Mouse (Mus musculus): ENCODE results near the gene Plk5. TPM values are rescaled to one million over a fixed set of nuclear protein-coding genes. Genes with fewer than 3 reads are reported as not detected.

Gene Plk5
- polyA plus RNA-seq, 1 experiment from 2014 or later: 0.16 TPM

GRCm38 (mm10) chr10:80371983-80372382 lies 15.7 kb downstream of the Plk5 start:
- peaks cover 33% of the 10 kb centered on the region for H3K27me3 ChIP-seq (ENCODE audit: insufficient read depth, poor library complexity, severe bottlenecking)
- H3K27ac ChIP-seq: no peak overlapping the region
- 56% methylated on average over 9 of the region's 9 CpGs for WGBS
- H3K9me3 ChIP-seq: 0 out of 2 replicates have a peak, but pooled peaks cover 4% of the 10 kb centered on the region
- DNase-seq (ENCODE audit: low spot score): no peak
- H3K4me1 ChIP-seq: peaks cover 10% of the 10 kb centered on the region
- H3K4me3 ChIP-seq: peak overlapping the region; percentile 44
- no peaks in the 10 kb centered on the region for H3K36me3 ChIP-seq

- no peak for DNase-seq (ENCODE audit: low spot score)
Measured at GRCm38 (mm10) chr10:80372706-80373105, 16.4 kb downstream of the Plk5 start.

GRCm38 (mm10) chr10:80374063-80374462 lies 17.8 kb downstream of the Plk5 start:
- H3K4me3 ChIP-seq: no peak overlapping the region
- no peak for DNase-seq (ENCODE audit: low spot score)
- H3K27me3 ChIP-seq (ENCODE audit: insufficient read depth, poor library complexity, severe bottlenecking): peaks cover 16% of the 10 kb centered on the region
- no peak overlapping the region for H3K27ac ChIP-seq
- H3K9me3 ChIP-seq: no peaks in the 10 kb centered on the region
- H3K36me3 ChIP-seq: no peaks in the 10 kb centered on the region
- 16% methylated on average over 6 of the region's 6 CpGs for WGBS
- H3K4me1 ChIP-seq: peaks cover 14% of the 10 kb centered on the region

More at GRCm38 (mm10) chr10:80372706-80373105, 16.4 kb downstream of the Plk5 start:
- Histone ChIP-seq H3K27ac (no peak overlapping the region), H3K4me3 (no peak overlapping the region), H3K4me1 (peaks cover 10% of the 10 kb centered on the region), H3K36me3 (no peaks in the 10 kb centered on the region), H3K27me3 (ENCODE audit: insufficient read depth, poor library complexity, severe bottlenecking) (peaks cover 27% of the 10 kb centered on the region), H3K9me3 (0 out of 2 replicates have a peak, but pooled peaks cover 4% of the 10 kb centered on the region)
- WGBS: 77% methylated on average over 6 of the region's 6 CpGs

- Histone ChIP-seq H3K9me3 (no peaks in the 10 kb centered on the region), H3K36me3 (peaks cover 17% of the 10 kb centered on the region), H3K4me3 (no peak overlapping the region), H3K27me3 (ENCODE audit: insufficient read depth, poor library complexity, severe bottlenecking) (peaks cover 16% of the 10 kb centered on the region), H3K27ac (no peak overlapping the region), H3K4me1 (peaks cover 14% of the 10 kb centered on the region)
- DNase-seq (ENCODE audit: low spot score): peak; percentile 91
- 2% methylated on average over 7 of the region's 7 CpGs for WGBS
Measured at GRCm38 (mm10) chr10:80376160-80376559, 19.9 kb downstream of the Plk5 start.

- Histone ChIP-seq H3K4me3 (no peak overlapping the region), H3K36me3 (peaks cover 32% of the 10 kb centered on the region), H3K27ac (no peak overlapping the region), H3K9me3 (no peaks in the 10 kb centered on the region), H3K27me3 (ENCODE audit: insufficient read depth, poor library complexity, severe bottlenecking) (peaks cover 8% of the 10 kb centered on the region), H3K4me1 (peaks cover 4% of the 10 kb centered on the region; the same call in 1 of the 2 replicates)
- no peak for DNase-seq (ENCODE audit: low spot score)
- WGBS: 43% methylated on average over 10 of the region's 10 CpGs
Measured at GRCm38 (mm10) chr10:80377716-80378115, 21.5 kb downstream of the Plk5 start.

GRCm38 (mm10) chr10:80382641-80383365 lies 26.5 kb downstream of the Plk5 start:
- no peak overlapping the region for H3K4me3 ChIP-seq
- no peak for DNase-seq (ENCODE audit: low spot score)
- no peaks in the 10 kb centered on the region for H3K27me3 ChIP-seq (ENCODE audit: insufficient read depth, poor library complexity, severe bottlenecking)
- peaks cover 42% of the 10 kb centered on the region for H3K4me1 ChIP-seq
- no peak overlapping the region for H3K27ac ChIP-seq
- no peaks in the 10 kb centered on the region for H3K9me3 ChIP-seq
- peaks cover 53% of the 10 kb centered on the region for H3K36me3 ChIP-seq
- WGBS: 89% methylated on average over 7 of the region's 7 CpGs

- Histone ChIP-seq H3K27me3 (ENCODE audit: insufficient read depth, poor library complexity, severe bottlenecking) (no peaks in the 10 kb centered on the region), H3K27ac (no peak overlapping the region), H3K4me1 (peaks cover 48% of the 10 kb centered on the region), H3K4me3 (no peak overlapping the region), H3K36me3 (peaks cover 53% of the 10 kb centered on the region), H3K9me3 (no peaks in the 10 kb centered on the region)
- WGBS: 73% methylated on average over 4 of the region's 4 CpGs
- no peak for DNase-seq (ENCODE audit: low spot score)
Measured at GRCm38 (mm10) chr10:80383431-80383830, 27.2 kb downstream of the Plk5 start.

GRCm38 (mm10) chr10:80384115-80384639 lies 27.9 kb downstream of the Plk5 start:
- peaks cover 50% of the 10 kb centered on the region for H3K4me1 ChIP-seq
- no peaks in the 10 kb centered on the region for H3K9me3 ChIP-seq
- H3K36me3 ChIP-seq: peaks cover 53% of the 10 kb centered on the region
- H3K4me3 ChIP-seq: peak overlapping the region; percentile 23; the same call in 1 of the 2 replicates
- 81% methylated on average over 4 of the region's 4 CpGs for WGBS
- no peaks in the 10 kb centered on the region for H3K27me3 ChIP-seq (ENCODE audit: insufficient read depth, poor library complexity, severe bottlenecking)
- DNase-seq (ENCODE audit: low spot score): no peak
- no peak overlapping the region for H3K27ac ChIP-seq

GRCm38 (mm10) chr10:80384709-80385108 lies 28.4 kb downstream of the Plk5 start:
- WGBS: 64% methylated on average over 7 of the region's 7 CpGs
- Histone ChIP-seq H3K4me1 (peaks cover 50% of the 10 kb centered on the region), H3K27me3 (ENCODE audit: insufficient read depth, poor library complexity, severe bottlenecking) (no peaks in the 10 kb centered on the region), H3K4me3 (peak overlapping the region; percentile 87), H3K9me3 (no peaks in the 10 kb centered on the region), H3K36me3 (peaks cover 49% of the 10 kb centered on the region), H3K27ac (peak overlapping the region; percentile 94; the same call in 1 of the 2 replicates)
- DNase-seq (ENCODE audit: low spot score): no peak

GRCm38 (mm10) chr10:80385310-80385709 lies 29.1 kb downstream of the Plk5 start:
- Histone ChIP-seq H3K9me3 (no peaks in the 10 kb centered on the region), H3K27ac (peak overlapping the region; percentile 94), H3K4me1 (peaks cover 50% of the 10 kb centered on the region), H3K27me3 (ENCODE audit: insufficient read depth, poor library complexity, severe bottlenecking) (no peaks in the 10 kb centered on the region), H3K36me3 (peaks cover 50% of the 10 kb centered on the region), H3K4me3 (peak overlapping the region; percentile 87)
- WGBS: 40% methylated on average over 7 of the region's 7 CpGs
- no peak for DNase-seq (ENCODE audit: low spot score)

GRCm38 (mm10) chr10:80385811-80386734 lies 29.8 kb downstream of the Plk5 start:
- no peak for DNase-seq (ENCODE audit: low spot score)
- Histone ChIP-seq H3K36me3 (peaks cover 51% of the 10 kb centered on the region), H3K9me3 (no peaks in the 10 kb centered on the region), H3K27me3 (ENCODE audit: insufficient read depth, poor library complexity, severe bottlenecking) (no peaks in the 10 kb centered on the region), H3K4me1 (peaks cover 50% of the 10 kb centered on the region), H3K4me3 (peak overlapping the region; percentile 87), H3K27ac (peak overlapping the region; percentile 94)
- 2% methylated on average over 34 of the region's 34 CpGs for WGBS

GRCm38 (mm10) chr10:80386735-80387471 lies 30.6 kb downstream of the Plk5 start:
- DNase-seq (ENCODE audit: low spot score): no peak
- peak overlapping the region; percentile 94 for H3K27ac ChIP-seq
- 7% methylated on average over 94 of the region's 94 CpGs for WGBS
- H3K36me3 ChIP-seq: peaks cover 51% of the 10 kb centered on the region
- H3K9me3 ChIP-seq: no peaks in the 10 kb centered on the region
- H3K4me1 ChIP-seq: peaks cover 50% of the 10 kb centered on the region
- H3K27me3 ChIP-seq (ENCODE audit: insufficient read depth, poor library complexity, severe bottlenecking): no peaks in the 10 kb centered on the region
- peak overlapping the region; percentile 87 for H3K4me3 ChIP-seq

All from heart, embryonic 10.5 days (tissue).